Mouse (Mus musculus): ENCODE results near the gene Vdac2. TPM values are rescaled to one million over a fixed set of nuclear protein-coding genes. Genes with fewer than 3 reads are reported as not detected.

The Vdac2 gene
- 167 and 176 TPM in 2 replicates for polyA plus RNA-seq (2015; fragmentation: Nextera tagmentation; extraction: Ambion mirVana)

DNA sequence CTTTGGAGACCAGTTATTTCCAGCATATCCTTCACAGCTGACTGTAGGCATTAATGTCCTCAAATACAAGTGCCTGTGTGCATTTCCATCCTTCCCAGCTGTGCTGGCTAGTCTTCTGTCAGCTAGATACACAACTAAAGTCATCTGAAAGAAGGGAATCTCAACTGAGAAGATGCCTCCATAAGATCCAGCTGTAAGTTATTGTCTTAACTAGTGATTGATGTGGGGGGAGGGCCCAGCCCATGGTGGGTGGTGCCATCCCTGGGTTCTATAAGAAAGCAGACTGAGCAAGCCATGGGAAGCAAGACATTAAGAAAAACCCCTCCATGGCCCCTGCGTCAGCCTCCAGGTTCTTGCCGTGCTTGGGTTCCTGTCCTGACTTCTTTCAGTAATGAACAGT lies at the start of gene Vdac2:
Vdac2 (plus strand) TSS at position 301 of the 400 bp plus-strand sequence.

DNA sequence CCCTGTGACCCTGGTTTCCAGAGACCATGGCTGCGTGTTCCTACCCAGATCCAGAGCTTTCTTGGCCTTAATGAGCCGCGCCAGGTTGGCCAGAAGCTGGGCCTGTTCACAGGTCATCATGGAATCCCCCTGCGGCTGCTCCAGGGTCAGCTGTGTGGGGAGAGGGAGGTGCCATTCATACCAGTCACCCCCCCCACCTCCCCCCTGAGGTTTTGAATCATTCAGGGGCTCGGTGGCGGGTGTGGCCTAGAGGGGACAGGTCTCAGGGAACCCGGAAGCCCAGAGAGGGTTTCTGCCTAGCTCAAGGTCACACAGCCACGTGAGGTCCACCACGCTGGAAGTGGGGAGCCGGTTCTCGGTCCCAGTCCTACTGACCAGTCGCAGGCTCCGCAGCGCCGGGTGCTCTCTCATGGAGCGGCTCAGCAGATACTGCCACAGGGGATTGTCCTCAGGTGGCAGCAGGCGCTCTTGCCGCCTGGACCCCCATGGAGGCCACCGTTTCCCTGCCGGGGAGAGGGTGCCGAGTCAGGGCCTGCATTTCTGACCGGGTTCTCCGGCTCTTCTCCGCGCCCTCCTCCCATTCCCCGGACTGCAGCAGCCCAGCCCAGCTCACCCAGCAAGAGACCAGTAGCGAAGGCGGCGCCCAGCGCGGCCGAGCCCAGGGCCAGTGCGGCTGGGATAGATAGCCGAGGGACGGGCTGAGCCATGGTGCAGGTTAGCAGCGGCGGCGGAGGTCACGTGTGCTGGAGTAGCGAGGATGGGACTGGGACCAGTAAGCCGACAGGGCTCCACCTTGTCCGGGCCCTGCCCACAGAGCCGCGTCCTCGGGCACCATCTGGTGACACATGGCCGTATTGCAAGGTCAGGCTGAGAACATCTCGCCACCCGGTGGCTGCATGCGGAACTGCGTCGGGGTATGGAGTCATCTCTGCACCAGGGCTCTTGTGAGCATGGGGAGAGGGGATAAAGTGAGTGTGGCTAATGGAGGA lies 23.4 kb downstream of the Vdac2 start, which contains the start of gene Comtd1:
Comtd1 (minus strand) TSS at position 812 of the 989 bp plus-strand sequence.

Other genes with a start within 250 kb of the Vdac2 start
- not detected in 2 replicates for gene Dupd1, start 110.7 kb upstream of the Vdac2 start, polyA plus RNA-seq (2015; fragmentation: Nextera tagmentation; extraction: Ambion mirVana)
- gene Samd8, start 74.7 kb upstream of the Vdac2 start, polyA plus RNA-seq (2015; fragmentation: Nextera tagmentation; extraction: Ambion mirVana) = 4.5 and 6.1 TPM in 2 replicates
- gene Dusp13, start 74.1 kb upstream of the Vdac2 start, polyA plus RNA-seq (2015; fragmentation: Nextera tagmentation; extraction: Ambion mirVana) = not detected in 2 replicates
- 34.8 and 35.3 TPM in 2 replicates for gene Comtd1, start 23.7 kb downstream of the Vdac2 start, polyA plus RNA-seq (2015; fragmentation: Nextera tagmentation; extraction: Ambion mirVana)
- 5.4 and 8.0 TPM in 2 replicates for gene Zfp503, start 164.4 kb downstream of the Vdac2 start, polyA plus RNA-seq (2015; fragmentation: Nextera tagmentation; extraction: Ambion mirVana)
- gene Lrmda, start 194.5 kb downstream of the Vdac2 start, polyA plus RNA-seq (2015; fragmentation: Nextera tagmentation; extraction: Ambion mirVana) = 0.73 and 0.76 TPM in 2 replicates

All from spleen, postnatal 0 days (tissue).